ENCODE assay signal across 20 mouse cellular contexts in the genomic region with DNA sequence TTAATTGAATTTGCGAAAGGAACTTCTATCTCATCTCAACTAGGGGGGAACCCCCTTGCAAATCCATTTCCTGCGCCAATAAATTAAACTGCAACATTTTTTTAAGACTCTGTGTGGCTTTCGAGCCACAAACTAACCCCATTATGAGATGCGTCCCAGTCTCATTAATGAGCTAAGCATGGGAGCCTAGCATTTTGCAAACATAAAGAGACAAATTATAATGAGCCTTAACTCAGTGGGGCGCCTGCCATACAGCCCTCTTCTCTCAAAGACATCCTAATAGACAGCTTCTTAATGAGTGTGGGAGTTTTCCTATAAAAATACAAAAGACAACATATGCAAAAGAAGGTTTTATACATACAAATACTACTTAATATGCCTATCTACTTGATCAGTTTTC.
DNase-seq lines count a peak whose midpoint lies in the region; ATAC-seq and TF ChIP-seq lines count a peak whose summit lies in the region.
"Had no signal": no experiment of that assay in that cellular context is flagged by ENCODE, and none has a peak within 500 bp of the region (broad histone marks: within the 10 kb centered on the region; RNA-seq: fewer than 3 reads in every experiment).

No protein-coding gene starts in this region.

- no peak for ATAC-seq in kidney, postnatal 0 days (replicated peaks; ENCODE audit: low FRiP score, low read depth)
- peak; percentile 53; the same call in 1 of the 2 replicates for ATAC-seq in embryonic facial prominence, embryonic 14.5 days (ENCODE audit: low read depth)
- ATAC-seq: intestine, embryonic 15.5 days; liver, embryonic 12.5 days; Patski had no signal

- H3K36me3 ChIP-seq in kidney, postnatal 0 days (ENCODE audit: insufficient read depth, low read length): no peaks in the 10 kb centered on the region
- H3K36me3 ChIP-seq in embryonic facial prominence, embryonic 14.5 days (ENCODE audit: control insufficient read depth, insufficient read depth, low read length): no peaks in the 10 kb centered on the region
- H3K36me3 ChIP-seq: intestine, embryonic 15.5 days; limb, embryonic 12.5 days; liver, embryonic 12.5 days had no signal

- no peak overlapping the region for H3K9ac ChIP-seq in kidney, postnatal 0 days (ENCODE audit: low read depth, low read length)
- H3K9ac ChIP-seq in embryonic facial prominence, embryonic 14.5 days (ENCODE audit: low read depth, low read length): no peak overlapping the region
- H3K9ac ChIP-seq: intestine, embryonic 15.5 days; limb, embryonic 12.5 days; liver, embryonic 12.5 days had no signal

- no peaks in the 10 kb centered on the region for H3K27me3 ChIP-seq in kidney, postnatal 0 days (ENCODE audit: insufficient read depth, low read length)
- H3K27me3 ChIP-seq in embryonic facial prominence, embryonic 14.5 days (replicated peaks; ENCODE audit: control insufficient read depth, insufficient read depth, low read length): no peaks in the 10 kb centered on the region
- H3K27me3 ChIP-seq: intestine, embryonic 15.5 days; limb, embryonic 12.5 days; liver, embryonic 12.5 days; Patski had no signal

- no peak overlapping the region for H3K4me3 ChIP-seq in kidney, postnatal 0 days (replicated peaks; ENCODE audit: low read depth, low read length)
- no peak overlapping the region for H3K4me3 ChIP-seq in embryonic facial prominence, embryonic 14.5 days (ENCODE audit: low read depth, low read length)
- H3K4me3 ChIP-seq: erythroblast, embryonic 14.5 days; heart, adult 2 months; intestine, embryonic 15.5 days; limb, embryonic 12.5 days; liver, embryonic 12.5 days had no signal

- WGBS in kidney, postnatal 0 days: 54% methylated on average over 5 of the region's 5 CpGs
- 80% methylated on average over 5 of the region's 5 CpGs for WGBS in embryonic facial prominence, embryonic 14.5 days

- no peak overlapping the region for H3K4me2 ChIP-seq in kidney, postnatal 0 days (ENCODE audit: low read length)
- no peak overlapping the region for H3K4me2 ChIP-seq in embryonic facial prominence, embryonic 14.5 days (ENCODE audit: low read depth, low read length)
- H3K4me2 ChIP-seq: intestine, embryonic 15.5 days; limb, embryonic 12.5 days; liver, embryonic 12.5 days had no signal

- TF ChIP-seq CTCF in kidney, postnatal 0 days (IDR thresholded peaks at IDR 0.05; ENCODE audit: low read depth): no peak

- intact Hi-C loops in left cerebral cortex, postnatal 25 days (cut with DNase I): no loop called here

- H3K9me3 ChIP-seq in kidney, postnatal 0 days (replicated peaks; ENCODE audit: low read length): no peaks in the 10 kb centered on the region
- no peaks in the 10 kb centered on the region for H3K9me3 ChIP-seq in embryonic facial prominence, embryonic 14.5 days (ENCODE audit: control insufficient read depth, low read length)
- H3K9me3 ChIP-seq: intestine, embryonic 15.5 days; limb, embryonic 12.5 days; liver, embryonic 12.5 days had no signal

- H3K27ac ChIP-seq in kidney, postnatal 0 days: no peak overlapping the region
- no peak overlapping the region for H3K27ac ChIP-seq in embryonic facial prominence, embryonic 14.5 days (replicated peaks; ENCODE audit: low read depth, low read length)
- H3K27ac ChIP-seq: heart, adult 2 months; intestine, embryonic 15.5 days; limb, embryonic 12.5 days; liver, embryonic 12.5 days had no signal

- DNase-seq in embryo, embryonic 10.5 days (ENCODE audit: low spot score): peak; percentile 19
- no peak for DNase-seq in embryo, embryonic 10 days (ENCODE audit: low spot score)
- DNase-seq in kidney, postnatal 0 days (ENCODE audit: low spot score): peak; percentile 22
- no peak for DNase-seq in kidney, adult 18-20 months
- peak; percentile 60 for DNase-seq in embryonic facial prominence, embryonic 14.5 days (ENCODE audit: low spot score)
- DNase-seq in forelimb bud, embryonic 11.5 days (ENCODE audit: low read depth, low spot score): peak; percentile 20
- no peak for DNase-seq in left cerebral cortex, postnatal 25 days (ENCODE audit: low spot score in 2 of 2)
- no peak for DNase-seq in thymus, postnatal 0 days (ENCODE audit: low spot score)
- DNase-seq: adrenal gland, adult 8-10 months; cerebellum, adult 9-11 months; gastrocnemius, postnatal 25 days; heart, adult 2 months; kidney, postnatal 4 days; layer of hippocampus, adult 9-11 months; lung, adult 2 months had no signal

- H3K4me1 ChIP-seq in kidney, postnatal 0 days (replicated peaks; ENCODE audit: insufficient read depth, low read length): no peaks in the 10 kb centered on the region
- 0 out of 2 replicates have a peak, but pooled peaks cover 4% of the 10 kb centered on the region for H3K4me1 ChIP-seq in embryonic facial prominence, embryonic 14.5 days (ENCODE audit: control insufficient read depth, insufficient read depth, low read length)
- H3K4me1 ChIP-seq: intestine, embryonic 15.5 days; liver, embryonic 12.5 days had no signal

Comparison
In these comparisons a context has a peak if more than half of its experiments do, and no peak if none do; other contexts are left out.
1. DNase-seq: peak in embryo, embryonic 10.5 days (single experiment), kidney, postnatal 0 days (single experiment), embryonic facial prominence, embryonic 14.5 days (single experiment) and forelimb bud, embryonic 11.5 days (single experiment); none in embryo, embryonic 10 days (single experiment), kidney, adult 18-20 months (single experiment), left cerebral cortex, postnatal 25 days (0 of 2) and thymus, postnatal 0 days (single experiment).